Mouse (Mus musculus): Measurements from ENCODE around the gene Vmn2r24. TPM values are rescaled to one million over a fixed set of nuclear protein-coding genes. Genes with fewer than 3 reads are reported as not detected.

Gene Vmn2r24
- polyA plus RNA-seq (2012; rRNA removed) = not detected in 2 replicates

GRCm38 (mm10) chr6:123778579-123778978 is at the start of gene Vmn2r24:
TSS of gene Vmn2r24 (plus strand) at chr6:123778879.

DNA sequence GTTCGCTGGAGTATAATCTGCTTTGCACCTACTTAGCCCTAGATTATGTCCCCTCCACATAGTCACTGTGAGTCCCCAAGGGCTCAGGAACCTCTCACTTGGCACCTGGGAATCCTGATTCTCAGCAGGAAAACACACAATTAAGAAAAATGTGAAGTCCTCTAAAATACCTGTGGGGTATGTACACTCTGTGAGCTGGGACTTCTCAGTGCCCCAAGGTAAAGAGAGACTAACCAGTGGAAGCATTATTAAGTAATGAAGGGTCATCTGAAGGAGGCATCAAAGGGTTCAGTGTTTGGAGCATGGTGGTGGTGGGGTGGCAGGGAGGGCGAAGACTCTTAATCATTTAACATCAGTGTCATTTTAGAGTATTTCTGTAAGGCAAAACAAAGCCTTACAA is 74.7 kb downstream of the Vmn2r24 start, which contains the start of gene Vmn2r25:
Gene Vmn2r25, minus strand, starts transcription at position 101 of the 400 bp plus-strand sequence.

Other genes starting within 250 kb of the Vmn2r24 start
- not detected in 2 replicates for gene Vmn2r21, start 245.5 kb upstream of the Vmn2r24 start, polyA plus RNA-seq (2012; rRNA removed)
- not detected in 2 replicates for gene Vmn2r22, start 128.2 kb upstream of the Vmn2r24 start, polyA plus RNA-seq (2012; rRNA removed)
- gene Vmn2r23, start 76.2 kb upstream of the Vmn2r24 start, polyA plus RNA-seq (2012; rRNA removed) = not detected in 2 replicates
- not detected in 2 replicates for gene Vmn2r25, start 74.6 kb downstream of the Vmn2r24 start, polyA plus RNA-seq (2012; rRNA removed)
- not detected in 2 replicates for gene Vmn2r26, start 245.7 kb downstream of the Vmn2r24 start, polyA plus RNA-seq (2012; rRNA removed)